Mouse (Mus musculus): ENCODE results near the gene Med15.

Gene Med15

GRCm38 (mm10) chr16:17647566-17648340 is 84.9 kb downstream of the Med15 start:
- no peak for DNase-seq

GRCm38 (mm10) chr16:17647156-17647555 is 85.5 kb downstream of the Med15 start:
- no peak for DNase-seq

- peak; percentile 98 for DNase-seq
These were observed 86.2 kb downstream of the Med15 start, which contains the start of gene Ccdc74a for GRCm38 (mm10) chr16:17646310-17647114. Gene Ccdc74a, plus strand, starts transcription at chr16:17646470.

GRCm38 (mm10) chr16:17643437-17643990 is 89.2 kb downstream of the Med15 start:
- no peak for DNase-seq

GRCm38 (mm10) chr16:17642311-17642710 is 90.4 kb downstream of the Med15 start:
- no peak for DNase-seq

- peak; percentile 87 for DNase-seq
These were observed 91.4 kb downstream of the Med15 start for GRCm38 (mm10) chr16:17641301-17641700.

- no peak for DNase-seq
These were observed 92.0 kb downstream of the Med15 start for GRCm38 (mm10) chr16:17640706-17641105.

- no peak for DNase-seq
These were observed 92.7 kb downstream of the Med15 start for GRCm38 (mm10) chr16:17639951-17640350.

GRCm38 (mm10) chr16:17639081-17639480 is 93.6 kb downstream of the Med15 start:
- DNase-seq: no peak

GRCm38 (mm10) chr16:17638036-17638628 is 94.6 kb downstream of the Med15 start:
- no peak for DNase-seq

- no peak for DNase-seq
These were observed 95.1 kb downstream of the Med15 start for GRCm38 (mm10) chr16:17637610-17638009.

GRCm38 (mm10) chr16:17636904-17637303 is 95.8 kb downstream of the Med15 start:
- no peak for DNase-seq

- DNase-seq: no peak
These were observed 99.1 kb downstream of the Med15 start for GRCm38 (mm10) chr16:17633481-17634181.

GRCm38 (mm10) chr16:17632580-17632979 is 100.1 kb downstream of the Med15 start:
- no peak for DNase-seq

GRCm38 (mm10) chr16:17626269-17626555 is 106.5 kb downstream of the Med15 start:
- DNase-seq: no peak

- DNase-seq: no peak
These were observed 107.0 kb downstream of the Med15 start for GRCm38 (mm10) chr16:17625488-17626268.

GRCm38 (mm10) chr16:17621936-17622335 is 110.8 kb downstream of the Med15 start:
- no peak for DNase-seq

GRCm38 (mm10) chr16:17619198-17620105 is 113.2 kb downstream of the Med15 start, which contains the start of gene Smpd4:
Gene Smpd4, plus strand, starts transcription at chr16:17619354.
- peak; percentile 98 for DNase-seq

- peak; percentile 91 for DNase-seq
These were observed 114.6 kb downstream of the Med15 start for GRCm38 (mm10) chr16:17617922-17618565.

GRCm38 (mm10) chr16:17616212-17616611 is 116.5 kb downstream of the Med15 start:
- no peak for DNase-seq

Measured in heart, adult 11 months (tissue).